Mouse (Mus musculus) liver, postnatal 0 days (tissue): ENCODE measurements around the gene Gm9125. TPM values are rescaled to one million over a fixed set of nuclear protein-coding genes. Genes with fewer than 3 reads are reported as not detected.
"Not testable (repeated sequence)": the region's sequence is repeated elsewhere in the genome, so short reads cannot be mapped to it uniquely, and the experiment has no call there.

Experiments
- ATAC-seq: fragments of 200-750 bp; cut with Nextera tagmentation; 2 replicates; pipeline ENCODE4 v1.8.0; 2017; ENCODE audit warnings: mild to moderate bottlenecking, moderate library complexity
- DNase-seq: peaks from one replicate; pipeline ENCODE4 v3.0.0-alpha.2; 2016
- H3K27ac ChIP-seq: fragments of 300-500 bp; sonication (generic); 2 replicates; pipeline ENCODE4 v1.5.1; 2014; ENCODE audit warnings: antibody characterized with exemption, moderate library complexity, mild to moderate bottlenecking, low read depth
- H3K27me3 ChIP-seq: fragments of 300-500 bp; sonication (generic); 2 replicates; pipeline ENCODE4 v1.6.1; 2014; ENCODE audit warnings: low read length, control low read depth, mixed read lengths; ENCODE audit not compliant: insufficient read depth
- H3K36me3 ChIP-seq: fragments of 300-500 bp; sonication (generic); replicated peaks from 2 replicates; pipeline ENCODE4 v1.6.1; 2014; ENCODE audit warnings: mild to moderate bottlenecking, control low read depth, low read length, moderate library complexity, mixed read lengths; ENCODE audit not compliant: insufficient read depth
- H3K4me1 ChIP-seq: fragments of 300-500 bp; sonication (generic); 2 replicates; pipeline ENCODE4 v1.6.1; 2014; ENCODE audit warnings: antibody characterized with exemption, mild to moderate bottlenecking, control low read depth; ENCODE audit not compliant: insufficient read depth
- H3K4me2 ChIP-seq: fragments of 300-500 bp; sonication (generic); 2 replicates; pipeline ENCODE4 v1.6.1; 2014; ENCODE audit warnings: low read depth, mild to moderate bottlenecking, low read length, moderate library complexity, mixed read lengths
- H3K4me3 ChIP-seq: fragments of 300-500 bp; sonication (generic); 2 replicates; pipeline ENCODE4 v1.5.1; 2014; ENCODE audit warnings: low read depth, low read length
- H3K9ac ChIP-seq: fragments of 300-500 bp; sonication (generic); replicated peaks from 2 replicates; pipeline ENCODE4 v1.6.1; 2014; ENCODE audit warnings: mild to moderate bottlenecking, moderate library complexity
- H3K9me3 ChIP-seq: fragments of 300-500 bp; sonication (generic); 2 replicates; pipeline ENCODE4 v1.6.1; 2016; ENCODE audit warnings: mild to moderate bottlenecking, control low read depth, low read length, mixed read lengths
- WGBS: fragments of 180-500 bp; shearing (Covaris S2); extraction: QIAGEN DNeasy Blood & Tissue Kit; methylation state at CpG from one replicate; pipeline ENCODE4 v1.1.7; 2014; ENCODE audit not compliant: insufficient replicate concordance; 5-methylcytosine and 5-hydroxymethylcytosine counted together
- polyA plus RNA-seq: library from polyadenylated mRNA; unstranded; fragments of >200 nt; fragmentation: Nextera tagmentation; extraction: Ambion mirVana; gene quantifications from 2 replicates; pipeline ENCODE4 v1.2.1, GENCODE M21; 2015

The Gm9125 gene
- not detected in 2 replicates for polyA plus RNA-seq

DNA sequence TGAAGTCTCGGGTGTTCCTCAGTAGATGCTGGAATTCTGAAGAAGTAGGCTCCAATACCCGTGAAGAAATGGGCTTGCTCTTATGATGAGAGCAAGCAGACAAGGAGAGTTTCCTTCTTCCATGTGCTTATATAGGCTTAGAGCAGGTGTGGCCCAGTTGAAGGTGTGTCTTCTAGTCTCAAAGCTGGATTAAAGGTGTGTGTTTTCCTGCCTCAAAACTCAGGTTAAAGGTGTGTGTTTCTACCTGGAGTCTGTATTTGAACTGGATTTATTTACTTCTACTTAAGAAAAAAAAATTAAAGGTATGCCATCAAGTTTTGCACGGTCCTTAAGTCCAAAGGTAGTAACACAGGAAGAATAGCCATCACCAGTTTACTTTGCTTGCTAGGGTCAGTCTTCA is at the start of gene Gm9125:
TSS of gene Gm9125 (minus strand) at position 101 of the 400 bp plus-strand sequence.
- H3K9me3 ChIP-seq, DNase-seq, H3K36me3 ChIP-seq: not testable (repeated sequence)

DNA sequence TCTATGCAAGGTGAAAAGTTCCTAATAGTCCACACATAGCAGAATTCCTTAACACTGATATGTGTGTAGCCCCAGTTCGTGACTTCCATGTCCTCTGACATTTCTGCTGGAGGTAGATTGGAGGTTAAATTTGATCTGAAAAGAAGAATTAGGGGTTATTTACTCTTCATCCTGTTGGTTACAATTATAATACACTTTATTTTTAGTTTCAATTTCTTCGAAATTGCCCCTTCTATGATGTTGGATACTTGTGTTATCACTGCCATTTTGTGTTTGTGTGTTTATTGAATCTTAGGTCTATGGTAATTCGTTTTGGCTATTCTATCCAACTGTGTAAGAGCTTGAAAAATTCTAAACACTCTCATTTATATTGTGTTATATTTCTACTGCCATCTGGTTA is 17.9 kb upstream of the Gm9125 start, which contains the start of gene Gm10697:
TSS of gene Gm10697 (minus strand) at position 101 of the 400 bp plus-strand sequence.
- not testable (repeated sequence) for H3K4me2 ChIP-seq, H3K4me3 ChIP-seq, H3K27ac ChIP-seq, DNase-seq, H3K4me1 ChIP-seq, H3K9me3 ChIP-seq, H3K27me3 ChIP-seq, H3K9ac ChIP-seq, ATAC-seq, H3K36me3 ChIP-seq
- WGBS, result 33% methylated on average over 1 of the region's 3 CpGs

More for the DNA sequence above, at the start of gene Gm9125:
- not testable (repeated sequence) for H3K4me3 ChIP-seq, H3K27me3 ChIP-seq, H3K9ac ChIP-seq, H3K4me1 ChIP-seq, ATAC-seq, H3K4me2 ChIP-seq, H3K27ac ChIP-seq
- 63% methylated on average over 1 of the region's 3 CpGs for WGBS

- not testable (repeated sequence) for H3K4me3 ChIP-seq, H3K27me3 ChIP-seq, H3K4me2 ChIP-seq, H3K36me3 ChIP-seq, H3K9me3 ChIP-seq, H3K4me1 ChIP-seq, ATAC-seq, H3K27ac ChIP-seq, H3K9ac ChIP-seq, DNase-seq
- WGBS, result no CpG with 5 or more reads among the region's 5 CpGs
Measured at GRCm38 (mm10) chr3:94049566-94050121, 5.0 kb downstream of the Gm9125 start.

GRCm38 (mm10) chr3:94038241-94038640 is 16.4 kb downstream of the Gm9125 start:
- not testable (repeated sequence) for H3K27ac ChIP-seq, H3K4me3 ChIP-seq, H3K36me3 ChIP-seq, H3K27me3 ChIP-seq, H3K9ac ChIP-seq, H3K4me1 ChIP-seq, DNase-seq, H3K4me2 ChIP-seq, H3K9me3 ChIP-seq, ATAC-seq
- WGBS, result 71% methylated on average over 1 of the region's 1 CpGs

DNA sequence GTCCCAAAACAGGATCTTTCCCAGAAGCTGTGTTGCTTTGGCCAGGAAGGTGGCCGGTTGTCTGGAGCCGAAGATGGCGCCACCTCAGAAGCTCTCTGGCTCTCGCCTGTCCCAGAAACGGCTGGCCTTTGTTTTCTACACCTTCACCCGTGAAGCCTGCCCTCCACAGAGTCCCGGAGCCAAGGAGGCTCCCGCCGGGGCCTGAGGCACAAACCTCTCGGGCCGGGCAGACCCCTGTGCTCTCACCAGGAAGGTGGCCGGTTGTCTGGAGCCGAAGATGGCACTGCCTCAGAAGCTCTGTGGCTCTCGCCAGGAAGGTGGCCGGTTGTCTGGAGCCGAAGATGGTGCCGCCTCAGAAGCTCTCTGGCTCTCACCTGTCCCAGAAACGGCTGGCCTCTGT is 20.3 kb downstream of the Gm9125 start:
- 79% methylated on average over 8 of the region's 18 CpGs for WGBS
- not testable (repeated sequence) for H3K9ac ChIP-seq, ATAC-seq

More for the DNA sequence above, 20.3 kb downstream of the Gm9125 start:
- not testable (repeated sequence) for H3K9me3 ChIP-seq, H3K36me3 ChIP-seq, DNase-seq, H3K4me1 ChIP-seq, H3K4me3 ChIP-seq, H3K27ac ChIP-seq, H3K4me2 ChIP-seq, H3K27me3 ChIP-seq

Other genes starting within 250 kb of the Gm9125 start
- gene Tdpoz3, start 228.9 kb downstream of the Gm9125 start, polyA plus RNA-seq, result not detected in 2 replicates
- not detected in 2 replicates for gene Gm9117, start 111.3 kb downstream of the Gm9125 start, polyA plus RNA-seq
- gene Tdpoz5, start 93.6 kb downstream of the Gm9125 start, polyA plus RNA-seq, result not detected in 2 replicates
- not detected in 2 replicates for gene Gm10697, start 17.8 kb upstream of the Gm9125 start, polyA plus RNA-seq
- gene Gm10696, start 123.3 kb upstream of the Gm9125 start, polyA plus RNA-seq, result not detected in 2 replicates
- not detected in 2 replicates for gene Gm5286, start 141.8 kb upstream of the Gm9125 start, polyA plus RNA-seq
- gene Gm4778, start 209.2 kb upstream of the Gm9125 start, polyA plus RNA-seq, result not detected in 2 replicates